Mouse (Mus musculus) hindbrain, embryonic 11.5 days (tissue): ENCODE data around the gene Paics. TPM values are rescaled to one million over a fixed set of nuclear protein-coding genes. Genes with fewer than 3 reads are reported as not detected.
A peak's percentile ranks its signal among the peaks of the same experiment; 100 is the strongest.

Experiments used
- ATAC-seq: fragments of 200-750 bp; cut with Nextera tagmentation; 2 replicates; pipeline ENCODE4 v1.8.0; 2017; ENCODE audit warnings: mild to moderate bottlenecking, moderate TSS enrichment, moderate library complexity; ENCODE audit not compliant: low FRiP score
- DNase-seq: peaks from one replicate; pipeline ENCODE4 v3.0.0-alpha.2; 2015; ENCODE audit warnings: low spot score
- H3K27ac ChIP-seq: fragments of 300-500 bp; sonication (generic); 2 replicates; pipeline ENCODE4 v1.5.1; 2014; ENCODE audit warnings: mild to moderate bottlenecking, low read depth, low read length
- H3K27me3 ChIP-seq: fragments of 300-500 bp; sonication (generic); 2 replicates; pipeline ENCODE4 v1.6.1; 2014; ENCODE audit warnings: mild to moderate bottlenecking, low read length, moderate library complexity, mixed read lengths; ENCODE audit not compliant: control insufficient read depth, insufficient read depth
- H3K36me3 ChIP-seq: fragments of 300-500 bp; sonication (generic); 2 replicates; pipeline ENCODE4 v1.6.1; 2014; ENCODE audit warnings: mild to moderate bottlenecking, low read length, moderate library complexity, mixed read lengths; ENCODE audit not compliant: control insufficient read depth, insufficient read depth
- H3K4me1 ChIP-seq: fragments of 300-500 bp; sonication (generic); replicated peaks from 2 replicates; pipeline ENCODE4 v1.6.1; 2014; ENCODE audit warnings: low read length, mixed read lengths; ENCODE audit not compliant: control insufficient read depth, insufficient read depth
- H3K4me2 ChIP-seq: fragments of 300-500 bp; sonication (generic); replicated peaks from 2 replicates; pipeline ENCODE4 v1.6.1; 2014; ENCODE audit warnings: mild to moderate bottlenecking, low read depth, low read length
- H3K4me3 ChIP-seq: fragments of 300-500 bp; sonication (generic); 2 replicates; pipeline ENCODE4 v1.5.1; 2014; ENCODE audit warnings: low read depth, low read length
- H3K9ac ChIP-seq: fragments of 300-500 bp; sonication (generic); 2 replicates; pipeline ENCODE4 v1.6.1; 2014; ENCODE audit warnings: low read depth, low read length
- H3K9me3 ChIP-seq: fragments of 300-500 bp; sonication (generic); 2 replicates; pipeline ENCODE4 v1.6.1; 2016; ENCODE audit warnings: low read length; ENCODE audit not compliant: control insufficient read depth
- WGBS: fragments of 180-500 bp; shearing (Covaris S2); extraction: QIAGEN DNeasy Blood & Tissue Kit; methylation state at CpG from one replicate; pipeline ENCODE4 v1.1.7; 2014; 5-methylcytosine and 5-hydroxymethylcytosine counted together
- polyA plus RNA-seq: library from polyadenylated mRNA; unstranded; fragments of >200 nt; fragmentation: Nextera tagmentation; extraction: Ambion mirVana; gene quantifications from 2 replicates; pipeline ENCODE4 v1.2.1, GENCODE M21; 2014

Paics gene
- polyA plus RNA-seq, 1 experiment from 2014 or later = 351 TPM

DNA sequence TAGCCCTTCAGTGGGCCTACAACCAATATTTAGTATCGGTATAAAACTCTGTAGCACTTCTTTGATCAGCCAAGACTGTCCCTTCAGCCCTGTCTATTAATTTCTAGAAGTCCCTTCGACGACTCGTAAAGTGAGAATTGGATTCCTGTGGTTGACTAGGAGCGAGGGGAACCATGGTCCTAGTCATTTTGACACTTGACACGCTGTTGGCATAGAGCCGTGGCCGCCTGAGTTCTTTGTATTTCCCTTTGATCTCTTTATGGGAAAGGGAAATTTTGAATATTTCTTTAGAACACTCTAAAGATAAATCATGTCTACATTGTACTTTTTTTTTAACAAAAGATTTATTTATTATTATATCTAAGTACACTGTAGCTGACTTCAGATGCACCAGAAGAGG, 24.6 kb downstream of the Paics start:
- no peak for ATAC-seq
- no peaks in the 10 kb centered on the region for H3K4me1 ChIP-seq
- H3K36me3 ChIP-seq = peaks cover 4% of the 10 kb centered on the region; the same call in 1 of the 2 replicates
- H3K4me2 ChIP-seq = no peak overlapping the region; the same call in 1 of the 2 replicates
- H3K27me3 ChIP-seq = no peaks in the 10 kb centered on the region
- 92% methylated on average over 8 of the region's 8 CpGs for WGBS
- no peak overlapping the region; the same call in 1 of the 2 replicates for H3K4me3 ChIP-seq
- no peak overlapping the region for H3K27ac ChIP-seq
- DNase-seq = no peak
- no peaks in the 10 kb centered on the region for H3K9me3 ChIP-seq
- H3K9ac ChIP-seq = no peak overlapping the region

DNA sequence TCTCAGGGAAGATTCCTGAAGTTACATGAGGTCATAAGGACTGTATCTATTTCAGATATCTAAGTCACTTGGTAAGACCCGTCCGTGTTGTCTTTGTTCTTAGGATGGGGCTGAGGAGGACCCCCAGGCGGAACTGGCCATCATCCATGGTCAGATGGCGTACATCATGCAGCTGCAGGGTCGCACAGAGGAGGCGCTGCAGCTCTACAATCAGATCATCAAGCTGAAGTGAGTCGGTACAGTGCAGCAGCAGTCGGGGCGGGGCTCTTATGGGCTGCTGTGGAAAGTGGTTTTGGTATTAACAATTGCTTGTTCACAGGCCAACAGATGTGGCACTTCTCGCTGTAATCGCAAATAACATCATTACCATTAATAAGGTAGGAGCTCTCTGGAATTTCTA, 32.9 kb downstream of the Paics start:
- DNase-seq (no peak), ATAC-seq (no peak)
- no peaks in the 10 kb centered on the region for H3K4me1 ChIP-seq
- no peak overlapping the region for H3K9ac ChIP-seq
- 93% methylated on average over 11 of the region's 11 CpGs for WGBS
- peaks cover 20% of the 10 kb centered on the region for H3K36me3 ChIP-seq
- H3K27me3 ChIP-seq = no peaks in the 10 kb centered on the region
- H3K9me3 ChIP-seq = no peaks in the 10 kb centered on the region
- no peak overlapping the region for H3K4me3 ChIP-seq
- H3K27ac ChIP-seq = no peak overlapping the region
- H3K4me2 ChIP-seq = no peak overlapping the region

DNA sequence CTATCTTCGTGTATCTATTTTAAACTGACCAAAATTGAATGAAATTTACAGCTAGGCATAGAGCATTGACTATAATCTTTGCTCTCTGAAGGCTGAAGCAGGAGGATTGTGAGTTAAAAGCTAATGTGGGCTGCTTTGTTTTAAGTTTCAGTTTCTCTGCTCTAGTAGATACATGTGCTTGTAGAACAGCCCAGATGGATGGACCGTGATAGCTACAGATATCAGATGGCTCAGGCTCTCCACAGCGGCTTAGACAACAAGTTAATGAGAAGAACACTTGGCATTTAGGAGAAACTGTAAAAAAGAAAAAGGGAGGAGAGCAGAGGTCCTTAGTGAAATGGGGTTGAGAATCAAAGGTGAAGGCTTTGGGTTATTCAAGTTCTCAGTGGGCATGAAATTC, 39.7 kb downstream of the Paics start:
- WGBS = 95% methylated on average over 3 of the region's 3 CpGs
- peaks cover 3% of the 10 kb centered on the region; the same call in 1 of the 2 replicates for H3K36me3 ChIP-seq

DNA sequence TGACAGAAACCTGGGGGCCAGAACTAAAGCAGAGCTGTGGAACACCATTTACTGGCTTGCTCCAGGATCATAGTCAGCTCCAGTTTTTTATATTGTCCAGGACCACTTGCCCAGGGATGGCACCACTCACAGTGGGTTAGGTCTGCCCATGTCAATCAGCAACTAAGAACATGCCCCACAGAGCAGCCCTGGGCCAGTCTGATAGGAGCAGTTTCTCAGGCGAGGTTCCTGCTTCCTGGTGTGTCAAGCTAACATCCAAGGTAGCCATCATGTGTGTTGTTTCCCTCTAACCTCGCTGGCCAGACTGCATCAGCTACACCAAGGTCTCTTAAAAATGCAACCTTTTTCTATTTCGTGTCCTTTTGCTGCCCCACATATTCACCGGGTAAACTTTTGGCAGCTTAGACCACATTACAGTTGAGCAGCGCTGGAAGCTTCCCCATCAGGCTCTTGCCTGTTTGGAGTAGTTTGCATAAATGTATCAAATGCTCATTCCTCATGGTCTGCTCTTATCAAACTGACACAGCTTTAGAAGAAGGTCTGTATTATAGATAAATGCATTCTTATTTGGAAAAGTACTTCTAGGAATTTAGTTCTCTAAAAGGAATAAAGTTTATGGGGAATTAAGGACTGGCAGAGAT, 42.2 kb downstream of the Paics start:
- Histone ChIP-seq H3K4me3 (no peak overlapping the region), H3K36me3 (peaks cover 6% of the 10 kb centered on the region), H3K9me3 (no peaks in the 10 kb centered on the region), H3K9ac (no peak overlapping the region), H3K27me3 (no peaks in the 10 kb centered on the region), H3K4me2 (no peak overlapping the region), H3K4me1 (no peaks in the 10 kb centered on the region), H3K27ac (no peak overlapping the region)
- 90% methylated on average over 5 of the region's 5 CpGs for WGBS
- DNase-seq (no peak), ATAC-seq (no peak)

More for the DNA sequence above, 39.7 kb downstream of the Paics start:
- no peak overlapping the region for H3K9ac ChIP-seq
- no peaks in the 10 kb centered on the region for H3K27me3 ChIP-seq
- DNase-seq = no peak
- H3K4me1 ChIP-seq = no peaks in the 10 kb centered on the region
- no peak overlapping the region for H3K4me3 ChIP-seq
- H3K4me2 ChIP-seq = no peak overlapping the region
- H3K9me3 ChIP-seq = no peaks in the 10 kb centered on the region
- ATAC-seq = no peak
- no peak overlapping the region for H3K27ac ChIP-seq

DNA sequence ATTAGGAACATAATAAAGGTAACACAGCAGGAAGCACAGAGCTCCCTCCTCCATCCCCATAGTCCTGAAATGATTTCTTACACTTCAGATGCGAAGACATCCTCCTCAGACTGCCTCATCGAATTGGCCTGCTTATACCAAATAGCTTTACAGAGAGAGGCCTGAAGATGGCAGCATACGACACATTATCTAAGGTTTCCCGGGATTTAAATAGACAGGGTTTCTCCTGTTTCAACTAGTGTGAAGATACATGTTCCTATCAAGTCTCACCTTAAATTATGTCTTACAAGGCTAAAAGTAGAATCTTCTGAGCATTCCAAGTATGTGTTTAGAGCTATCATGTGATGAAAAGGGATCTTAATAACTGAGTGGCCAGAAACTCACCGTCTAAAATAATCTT, 47.3 kb downstream of the Paics start:
- H3K4me2 ChIP-seq = no peak overlapping the region
- H3K4me1 ChIP-seq = no peaks in the 10 kb centered on the region
- H3K36me3 ChIP-seq = peaks cover 3% of the 10 kb centered on the region
- no peaks in the 10 kb centered on the region for H3K27me3 ChIP-seq
- no peaks in the 10 kb centered on the region for H3K9me3 ChIP-seq
- WGBS = 67% methylated on average over 5 of the region's 5 CpGs
- no peak overlapping the region for H3K9ac ChIP-seq
- no peak for ATAC-seq
- H3K4me3 ChIP-seq = no peak overlapping the region
- H3K27ac ChIP-seq = no peak overlapping the region
- DNase-seq = peak; percentile 59

DNA sequence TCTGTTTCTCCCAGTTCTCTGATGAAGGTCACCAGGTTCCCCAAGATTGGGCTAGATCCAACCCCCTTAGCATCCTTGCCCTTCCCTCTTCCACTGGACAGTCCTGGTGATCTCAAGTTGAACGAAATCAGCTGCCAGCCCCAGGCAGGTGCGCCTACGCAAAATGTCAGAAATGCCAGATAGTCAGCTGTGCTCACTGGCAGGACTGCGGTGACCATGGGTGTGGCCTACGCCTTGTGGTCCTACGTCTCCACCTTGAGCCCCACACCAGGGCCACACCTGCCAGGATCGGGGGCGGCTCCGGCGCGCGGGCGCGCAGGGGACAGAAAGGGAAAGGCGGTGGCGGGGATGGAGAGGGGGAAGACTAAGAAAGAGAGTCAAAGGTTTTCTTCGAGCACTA, 50.1 kb downstream of the Paics start:
- no peak overlapping the region for H3K9ac ChIP-seq
- H3K27ac ChIP-seq = no peak overlapping the region
- peaks cover 3% of the 10 kb centered on the region for H3K36me3 ChIP-seq
- DNase-seq (no peak), ATAC-seq (no peak)
- no peak overlapping the region for H3K4me2 ChIP-seq
- H3K4me3 ChIP-seq = no peak overlapping the region
- no peaks in the 10 kb centered on the region for H3K4me1 ChIP-seq
- H3K9me3 ChIP-seq = no peaks in the 10 kb centered on the region
- H3K27me3 ChIP-seq = no peaks in the 10 kb centered on the region
- WGBS = 94% methylated on average over 17 of the region's 17 CpGs

DNA sequence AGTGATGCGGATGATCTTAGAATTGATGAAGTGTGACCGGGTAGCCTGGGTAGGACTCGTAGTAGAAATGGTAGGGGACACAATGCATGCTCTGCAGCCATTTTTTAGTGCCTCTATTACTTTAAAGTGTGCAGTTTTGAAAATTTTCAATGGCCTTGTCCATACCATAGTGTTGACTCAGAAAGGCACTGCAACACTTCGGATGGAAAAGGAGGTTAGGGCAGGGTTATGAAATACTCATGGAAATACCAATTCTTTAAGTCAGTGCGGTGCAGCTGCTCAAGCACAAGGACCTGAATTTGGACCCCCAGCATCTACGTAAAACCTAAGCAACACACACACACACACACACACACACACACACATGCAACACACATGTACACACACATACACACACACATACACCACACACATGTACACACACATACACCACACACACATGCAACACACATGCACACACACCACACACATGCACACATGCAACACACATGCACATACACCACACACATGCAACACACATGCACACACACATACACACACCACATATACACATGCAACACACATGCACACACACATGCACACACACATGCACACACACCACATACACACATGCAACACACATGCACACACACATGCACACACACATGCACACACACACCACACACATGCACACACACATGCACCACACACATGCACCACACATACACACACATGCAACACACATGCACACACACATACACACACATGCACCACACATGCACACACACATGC, 53.1 kb downstream of the Paics start, which contains the start of gene Arl9:
TSS of gene Arl9 (plus strand) at position 5 of the 771 bp plus-strand sequence.
- Histone ChIP-seq H3K4me1 (no peaks in the 10 kb centered on the region), H3K4me2 (no peak within 1 kb of the TSS), H3K36me3 (no peaks in the 10 kb centered on the region), H3K4me3 (no peak within 1 kb of the TSS), H3K9ac (no peak within 1 kb of the TSS), H3K9me3 (no peaks in the 10 kb centered on the region), H3K27me3 (no peaks in the 10 kb centered on the region), H3K27ac (no peak within 1 kb of the TSS)
- WGBS = 94% methylated on average over 6 of the region's 6 CpGs
- DNase-seq (no peak), ATAC-seq (no peak)

DNA sequence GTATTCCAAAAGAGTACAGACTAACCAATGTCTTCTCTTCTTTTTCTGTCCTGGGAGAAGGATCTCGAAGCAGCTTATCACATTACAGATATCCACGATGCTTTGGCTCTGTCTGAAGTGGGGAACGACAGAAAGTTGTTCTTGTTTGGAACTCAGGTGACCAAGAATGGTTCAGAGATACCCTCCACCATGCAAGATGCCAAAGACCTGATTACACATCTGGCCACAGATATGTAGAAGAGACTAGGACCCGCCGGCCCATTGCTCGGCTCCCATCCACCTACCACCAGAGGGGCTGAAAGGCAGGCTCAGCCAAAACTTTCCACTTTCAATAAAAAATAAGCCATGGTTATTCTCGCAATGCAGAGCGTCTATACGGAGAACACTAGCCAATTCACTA, 59.2 kb downstream of the Paics start:
- Histone ChIP-seq H3K9me3 (no peaks in the 10 kb centered on the region), H3K4me3 (no peak overlapping the region), H3K36me3 (no peaks in the 10 kb centered on the region), H3K27ac (no peak overlapping the region), H3K4me1 (no peaks in the 10 kb centered on the region), H3K4me2 (no peak overlapping the region), H3K9ac (no peak overlapping the region), H3K27me3 (no peaks in the 10 kb centered on the region)
- 95% methylated on average over 9 of the region's 9 CpGs for WGBS
- no peak for ATAC-seq
- DNase-seq = no peak

DNA sequence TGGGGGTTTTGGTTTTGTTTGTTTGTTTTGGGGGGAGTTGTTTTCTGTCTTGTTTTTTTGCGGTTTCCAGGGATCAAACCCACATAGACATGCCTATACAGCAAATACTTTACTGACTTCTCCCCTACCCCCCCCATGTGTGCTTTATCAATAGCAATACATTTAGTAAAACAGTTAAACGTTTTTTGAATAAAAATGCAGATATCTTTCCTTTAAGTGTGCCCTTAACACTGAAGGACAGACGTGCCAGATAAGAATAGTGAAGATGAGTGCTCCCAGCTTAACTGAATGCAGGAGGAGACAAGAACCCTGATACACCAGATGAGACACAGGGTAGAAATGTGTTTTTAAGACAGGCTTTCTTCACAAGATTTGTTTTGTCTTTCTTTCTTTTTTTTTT, 60.0 kb downstream of the Paics start:
- Histone ChIP-seq H3K4me1 (no peaks in the 10 kb centered on the region), H3K27me3 (no peaks in the 10 kb centered on the region), H3K4me2 (no peak overlapping the region), H3K9ac (no peak overlapping the region), H3K4me3 (no peak overlapping the region), H3K9me3 (no peaks in the 10 kb centered on the region), H3K27ac (no peak overlapping the region), H3K36me3 (no peaks in the 10 kb centered on the region)
- WGBS = 72% methylated on average over 3 of the region's 3 CpGs
- DNase-seq (no peak), ATAC-seq (no peak)
